In genomic region chr13:35469361-35470198, GRCm38 (mm10) we compare ENCODE assay signal across 8 mouse cellular contexts.
DNase-seq lines count a peak whose midpoint lies in the region; ATAC-seq and TF ChIP-seq lines count a peak whose summit lies in the region.
"Had no signal": no experiment of that assay in that cellular context is flagged by ENCODE, and none has a peak within 500 bp of the region (broad histone marks: within the 10 kb centered on the region; RNA-seq: fewer than 3 reads in every experiment).

No protein-coding gene starts in this region.

- H3K4me3 ChIP-seq in liver, adult 2 months (ENCODE audit: insufficient read depth, low read depth, low read length): no peak overlapping the region
- H3K4me3 ChIP-seq in liver, embryonic 11.5 days (ENCODE audit: low read depth, low read length): no peak overlapping the region
- no peak overlapping the region for H3K4me3 ChIP-seq in intestine, embryonic 16.5 days (ENCODE audit: low read length)
- no peak overlapping the region for H3K4me3 ChIP-seq in stomach, embryonic 14.5 days (ENCODE audit: low read depth, low read length)
- H3K4me3 ChIP-seq: neural tube, embryonic 12.5 days had no signal

- no peak overlapping the region for H3K4me2 ChIP-seq in liver, embryonic 11.5 days
- H3K4me2 ChIP-seq in intestine, embryonic 16.5 days (ENCODE audit: low read depth, low read length): no peak overlapping the region
- H3K4me2 ChIP-seq in stomach, embryonic 14.5 days (replicated peaks; ENCODE audit: low read depth, low read length): no peak overlapping the region
- H3K4me2 ChIP-seq: neural tube, embryonic 12.5 days had no signal

- TF ChIP-seq CTCF in liver, adult 2 months (IDR thresholded peaks at IDR 0.05; ENCODE audit: low read depth, low read length): no peak

- no peaks in the 10 kb centered on the region for H3K36me3 ChIP-seq in liver, adult 2 months (ENCODE audit: control insufficient read depth, insufficient read depth, low read length)
- no peaks in the 10 kb centered on the region for H3K36me3 ChIP-seq in liver, embryonic 11.5 days (ENCODE audit: control insufficient read depth, insufficient read depth, low read length)
- no peaks in the 10 kb centered on the region for H3K36me3 ChIP-seq in intestine, embryonic 16.5 days (ENCODE audit: control insufficient read depth, insufficient read depth, low read length)
- no peaks in the 10 kb centered on the region for H3K36me3 ChIP-seq in stomach, embryonic 14.5 days (ENCODE audit: control insufficient read depth, insufficient read depth, low read length)
- H3K36me3 ChIP-seq: neural tube, embryonic 12.5 days had no signal

- H3K27me3 ChIP-seq in liver, adult 2 months (ENCODE audit: control insufficient read depth, insufficient read depth, low read length): peaks cover 5% of the 10 kb centered on the region; the same call in 1 of the 2 replicates
- H3K27me3 ChIP-seq in liver, embryonic 11.5 days (replicated peaks; ENCODE audit: control insufficient read depth, insufficient read depth, low read length): no peaks in the 10 kb centered on the region
- H3K27me3 ChIP-seq in intestine, embryonic 16.5 days (replicated peaks; ENCODE audit: control insufficient read depth, insufficient read depth, low read length): no peaks in the 10 kb centered on the region
- no peaks in the 10 kb centered on the region for H3K27me3 ChIP-seq in stomach, embryonic 14.5 days (ENCODE audit: control insufficient read depth, insufficient read depth, low read length)
- H3K27me3 ChIP-seq: neural tube, embryonic 12.5 days had no signal

- peaks cover 5% of the 10 kb centered on the region for H3K4me1 ChIP-seq in liver, adult 2 months (ENCODE audit: control insufficient read depth, insufficient read depth, low read length)
- no peaks in the 10 kb centered on the region for H3K4me1 ChIP-seq in liver, embryonic 11.5 days (replicated peaks; ENCODE audit: control insufficient read depth, insufficient read depth, low read length)
- H3K4me1 ChIP-seq in intestine, embryonic 16.5 days (ENCODE audit: control insufficient read depth, insufficient read depth, low read length): no peaks in the 10 kb centered on the region
- peaks cover 4% of the 10 kb centered on the region for H3K4me1 ChIP-seq in stomach, embryonic 14.5 days (ENCODE audit: control insufficient read depth, insufficient read depth, low read length)
- H3K4me1 ChIP-seq: neural tube, embryonic 12.5 days had no signal

- 29% methylated on average over 11 of the region's 11 CpGs for WGBS in liver, adult 2 months
- 75% methylated on average over 11 of the region's 11 CpGs for WGBS in liver, embryonic 11.5 days
- 45% methylated on average over 11 of the region's 11 CpGs for WGBS in intestine, embryonic 16.5 days
- 37% methylated on average over 11 of the region's 11 CpGs for WGBS in stomach, embryonic 14.5 days

- no peak for ATAC-seq in liver, embryonic 11.5 days (replicated peaks; ENCODE audit: low FRiP score)
- ATAC-seq in intestine, embryonic 16.5 days: peak; percentile 66
- ATAC-seq in stomach, embryonic 14.5 days (ENCODE audit: insufficient number of reproducible peaks, insufficient read depth, low FRiP score, low read depth): peak; percentile 69; the same call in 1 of the 2 replicates
- no peak for ATAC-seq in megakaryocyte-erythroid progenitor cell, adult 5-6 weeks (replicated peaks; ENCODE audit: low FRiP score, low TSS enrichment, poor library complexity, severe bottlenecking)

- H3K79me2 ChIP-seq in liver, adult 2 months (ENCODE audit: control insufficient read depth, insufficient read depth, low read length): no peaks in the 10 kb centered on the region

- DNase-seq in liver, adult 2 months (ENCODE audit: extremely low read depth, low read depth, low spot score): peak; percentile 79
- no peak for DNase-seq in liver, embryonic 11.5 days (ENCODE audit: low spot score)
- DNase-seq in cerebellum, postnatal 14 days: peak; percentile 58 to 74
- peak; percentile 80 to 85 for DNase-seq in lung, adult 18-20 months

- TF ChIP-seq POLR2A in liver, adult 2 months (IDR thresholded peaks at IDR 0.05; ENCODE audit: extremely low read depth, insufficient read depth, low read length): no peak

- H3K27ac ChIP-seq in liver, adult 2 months (replicated peaks; ENCODE audit: insufficient read depth, low read depth, low read length): no peak overlapping the region
- H3K27ac ChIP-seq in liver, embryonic 11.5 days (ENCODE audit: low read depth, low read length): no peak overlapping the region
- no peak overlapping the region for H3K27ac ChIP-seq in intestine, embryonic 16.5 days (ENCODE audit: low read length)
- H3K27ac ChIP-seq in stomach, embryonic 14.5 days (ENCODE audit: low read length): no peak overlapping the region
- H3K27ac ChIP-seq: neural tube, embryonic 12.5 days had no signal

- H3K9me3 ChIP-seq in liver, embryonic 11.5 days (ENCODE audit: control insufficient read depth, low read length): no peaks in the 10 kb centered on the region
- no peaks in the 10 kb centered on the region for H3K9me3 ChIP-seq in intestine, embryonic 16.5 days (ENCODE audit: control insufficient read depth, low read length)
- no peaks in the 10 kb centered on the region for H3K9me3 ChIP-seq in stomach, embryonic 14.5 days (ENCODE audit: control insufficient read depth, low read depth, low read length)
- H3K9me3 ChIP-seq: neural tube, embryonic 12.5 days had no signal

- H3K9ac ChIP-seq in liver, adult 2 months (ENCODE audit: low read depth, low read length): no peak overlapping the region
- H3K9ac ChIP-seq in liver, embryonic 11.5 days (ENCODE audit: low read depth, low read length): no peak overlapping the region
- no peak overlapping the region for H3K9ac ChIP-seq in intestine, embryonic 16.5 days (ENCODE audit: low read depth, low read length)
- H3K9ac ChIP-seq in stomach, embryonic 14.5 days (replicated peaks; ENCODE audit: low read depth, low read length): no peak overlapping the region
- H3K9ac ChIP-seq: neural tube, embryonic 12.5 days had no signal

Comparison
In these comparisons a context has a peak if more than half of its experiments do, and no peak if none do; other contexts are left out.
1. ATAC-seq: peak in intestine, embryonic 16.5 days (single experiment) and stomach, embryonic 14.5 days (single experiment); none in liver, embryonic 11.5 days (single experiment) and megakaryocyte-erythroid progenitor cell, adult 5-6 weeks (single experiment).